Mouse (Mus musculus): ENCODE results near the gene Zkscan6.

Zkscan6 gene

DNA sequence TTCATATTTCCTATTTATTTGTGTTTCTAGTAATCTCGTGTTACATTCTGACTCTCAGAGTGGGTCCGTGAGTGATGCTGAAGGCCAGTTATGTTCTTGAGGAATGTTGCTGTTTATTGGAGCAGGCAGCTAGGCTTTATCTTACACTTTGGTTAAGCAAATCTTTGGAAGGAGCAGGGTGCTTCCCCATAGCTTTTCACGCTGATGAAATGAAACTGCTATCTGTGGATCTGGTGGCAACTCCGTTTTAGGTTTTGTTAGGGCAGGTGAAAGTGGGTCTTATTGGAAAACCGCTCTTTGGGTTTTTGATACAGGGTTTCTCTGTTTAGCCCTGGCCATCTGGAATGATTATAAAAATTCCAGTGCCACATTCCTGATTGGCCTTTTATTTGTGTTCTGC is 5.1 kb downstream of the Zkscan6 start:
- no peak for DNase-seq (ENCODE audit: low spot score in 2 of 2)

DNA sequence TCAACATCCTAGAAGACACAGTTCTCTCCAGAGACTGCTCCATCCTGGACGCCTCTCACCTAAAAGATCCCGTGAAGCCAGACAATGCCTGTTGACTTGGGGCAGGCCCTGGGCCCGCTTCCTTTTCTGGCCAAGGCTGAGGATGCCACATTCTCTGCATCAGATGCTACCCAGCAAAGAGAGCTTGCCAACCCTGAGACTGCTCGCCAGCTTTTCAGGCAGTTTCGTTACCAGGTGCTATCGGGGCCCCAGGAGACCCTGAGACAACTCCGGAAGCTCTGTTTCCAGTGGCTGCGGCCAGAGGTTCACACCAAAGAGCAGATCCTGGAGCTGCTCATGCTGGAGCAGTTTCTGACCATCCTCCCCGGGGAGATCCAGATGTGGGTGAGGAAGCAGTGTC is 7.4 kb downstream of the Zkscan6 start:
- no peak for DNase-seq (ENCODE audit: low spot score in 2 of 2)

DNA sequence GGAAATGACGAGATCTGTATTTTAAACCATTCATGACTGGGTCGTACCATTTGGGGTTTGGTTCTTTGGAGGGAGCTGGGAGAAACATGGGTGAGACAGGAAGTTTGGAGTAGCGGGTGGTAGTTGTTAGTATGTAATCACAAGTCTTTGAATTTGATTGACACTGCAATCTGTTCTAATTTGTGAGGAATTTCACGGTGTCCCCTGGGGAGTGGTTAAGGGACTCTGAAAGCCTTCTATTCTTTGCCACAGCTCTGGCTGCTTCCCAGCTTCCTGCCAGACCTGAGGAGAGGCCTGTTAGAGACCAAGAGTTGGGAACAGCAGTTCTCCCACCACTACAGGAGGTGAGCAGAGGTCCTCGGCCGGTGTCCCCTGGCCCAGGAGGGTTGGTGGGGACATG is 9.3 kb downstream of the Zkscan6 start:
- DNase-seq (ENCODE audit: low spot score in 2 of 2), result no peak

DNA sequence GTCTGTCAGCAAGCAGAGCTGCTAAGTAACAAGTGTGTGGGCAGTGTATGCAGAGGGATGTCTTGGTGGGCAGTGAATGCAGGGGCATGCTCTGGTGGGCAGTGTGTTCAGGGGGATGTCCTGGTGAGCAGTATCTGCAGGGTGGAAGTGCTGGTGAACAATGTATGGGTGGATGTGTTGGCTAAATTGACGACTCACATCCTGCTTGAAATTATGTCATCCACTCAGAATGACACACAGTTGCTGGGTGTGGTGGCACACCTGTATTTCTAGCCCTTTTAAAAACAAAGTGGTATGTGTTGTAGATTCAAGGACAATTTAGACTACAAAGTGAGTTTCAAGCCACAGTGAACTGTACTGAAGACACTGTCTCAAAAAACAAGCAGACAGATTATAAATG is 11.2 kb downstream of the Zkscan6 start:
- no peak for DNase-seq (ENCODE audit: low spot score in 2 of 2)

DNA sequence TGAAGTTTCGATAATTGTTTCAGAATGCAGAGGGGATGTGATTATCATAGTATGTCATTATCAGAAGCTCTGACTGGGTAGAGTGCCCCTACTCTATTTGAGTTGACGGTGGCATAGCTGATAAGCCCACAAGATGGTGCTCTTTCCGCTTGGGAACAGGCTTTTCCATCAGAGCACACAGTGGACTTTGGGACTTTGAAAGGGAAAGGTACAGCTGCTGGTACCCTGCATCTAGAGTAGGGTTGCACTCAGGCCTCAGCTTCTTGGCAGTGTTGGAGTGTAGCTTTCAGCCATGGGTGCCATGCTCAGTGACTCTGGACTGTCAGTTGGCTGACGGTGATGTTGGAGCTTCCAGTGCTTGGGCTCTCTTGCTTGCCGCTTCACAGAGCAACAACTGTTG is 13.3 kb downstream of the Zkscan6 start:
- DNase-seq (ENCODE audit: low spot score in 2 of 2), result no peak

DNA sequence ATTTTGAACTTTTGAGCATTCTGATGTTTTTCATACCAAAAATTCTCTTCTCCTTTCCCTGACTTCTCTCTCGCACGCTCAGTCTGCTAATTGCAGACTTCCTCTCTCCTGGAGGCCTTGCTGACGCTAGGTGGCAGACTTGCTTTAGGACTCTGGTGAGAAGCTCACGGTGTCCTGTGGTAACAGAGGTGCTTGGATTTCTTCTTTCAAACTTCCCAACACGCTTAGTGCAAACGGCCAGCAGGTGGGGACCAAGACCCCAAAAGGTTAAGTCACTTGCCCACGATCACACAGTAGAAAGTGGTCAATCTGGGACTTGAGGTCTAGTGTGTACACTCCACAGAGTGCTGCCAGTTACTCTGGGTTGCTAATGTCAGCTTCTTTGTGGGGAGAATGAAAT is 13.9 kb downstream of the Zkscan6 start:
- DNase-seq (ENCODE audit: low spot score in 2 of 2), result peak; percentile 16 to 38

DNA sequence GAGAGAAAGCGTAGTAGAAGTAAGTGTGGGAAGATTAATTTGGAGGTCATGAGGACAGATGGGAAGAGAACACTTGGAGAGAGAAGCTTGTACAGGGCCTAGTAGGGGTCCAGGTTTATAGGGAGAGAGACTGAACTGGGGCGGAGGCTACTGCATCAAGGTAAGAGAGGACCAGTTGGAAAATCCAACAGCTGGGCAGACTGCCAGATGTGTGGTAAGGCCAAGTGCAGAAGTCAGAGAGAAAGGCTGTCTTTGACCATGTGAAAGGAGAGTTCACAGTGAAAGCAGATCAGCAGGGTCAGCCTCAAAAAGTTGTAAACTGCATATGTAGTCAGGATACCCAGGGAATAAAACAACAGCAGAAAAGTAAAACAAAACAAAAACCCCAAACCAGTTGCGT is 17.6 kb downstream of the Zkscan6 start:
- DNase-seq (ENCODE audit: low spot score in 2 of 2), result no peak

DNA sequence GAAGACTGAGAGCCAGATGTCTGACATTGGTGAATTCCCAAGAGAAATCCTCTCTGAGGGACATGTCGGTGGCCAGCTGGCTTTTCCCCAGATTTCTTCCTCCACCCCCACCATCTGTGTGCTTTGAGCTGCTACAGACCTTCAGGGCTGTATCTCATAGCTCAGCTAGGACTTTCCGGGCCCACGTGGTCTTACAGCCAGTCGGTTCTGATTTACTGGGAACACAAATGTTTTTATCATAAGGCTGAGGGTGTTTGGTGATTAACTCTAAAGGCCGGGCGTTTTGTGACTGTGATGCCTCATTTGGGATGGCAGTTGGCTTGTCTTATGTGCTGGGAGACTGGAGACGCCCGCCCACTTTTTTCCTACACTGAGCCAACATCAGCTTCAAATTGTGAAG is 32.0 kb downstream of the Zkscan6 start:
- no peak for DNase-seq (ENCODE audit: low spot score in 2 of 2)

DNA sequence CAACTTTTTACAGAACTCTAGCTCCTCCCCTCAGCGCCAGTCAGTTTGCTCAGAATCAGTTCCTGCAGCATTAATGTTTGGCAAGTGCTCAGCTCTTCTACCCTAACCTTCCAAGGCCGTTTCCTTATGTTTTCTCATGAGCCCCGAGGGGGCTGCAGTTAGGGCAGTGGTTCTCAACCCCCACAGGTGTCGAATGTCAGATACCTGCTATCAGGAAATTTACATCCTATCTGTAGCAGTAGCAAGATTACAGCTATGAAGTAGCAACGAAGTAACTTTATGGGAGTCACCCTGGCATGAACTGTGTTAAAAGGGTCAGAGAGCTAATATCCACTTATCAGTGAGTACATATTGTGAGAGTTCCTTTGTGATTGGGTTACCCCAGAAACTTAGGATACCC is 39.5 kb downstream of the Zkscan6 start:
- no peak for DNase-seq (ENCODE audit: low spot score in 2 of 2)

DNA sequence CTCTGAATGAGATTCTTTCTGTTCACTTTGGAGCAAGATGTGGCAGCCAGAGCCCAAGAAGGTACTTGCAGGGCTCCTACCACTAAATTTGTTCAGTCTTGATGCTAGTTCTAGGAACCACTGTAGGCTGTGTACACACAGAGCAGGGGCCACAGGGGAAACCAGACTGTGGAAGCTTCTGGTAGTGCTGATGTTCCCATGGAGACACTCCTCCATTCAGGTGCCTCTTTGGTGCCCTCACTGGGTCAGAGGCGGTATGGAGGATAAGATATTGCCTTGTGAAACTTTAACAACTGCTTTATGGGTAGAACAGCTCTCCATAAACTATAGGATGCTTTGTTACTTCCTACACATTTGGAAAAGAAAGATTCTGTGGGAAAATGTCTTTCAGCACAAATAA is 45.1 kb downstream of the Zkscan6 start:
- no peak for DNase-seq (ENCODE audit: low spot score in 2 of 2)

DNA sequence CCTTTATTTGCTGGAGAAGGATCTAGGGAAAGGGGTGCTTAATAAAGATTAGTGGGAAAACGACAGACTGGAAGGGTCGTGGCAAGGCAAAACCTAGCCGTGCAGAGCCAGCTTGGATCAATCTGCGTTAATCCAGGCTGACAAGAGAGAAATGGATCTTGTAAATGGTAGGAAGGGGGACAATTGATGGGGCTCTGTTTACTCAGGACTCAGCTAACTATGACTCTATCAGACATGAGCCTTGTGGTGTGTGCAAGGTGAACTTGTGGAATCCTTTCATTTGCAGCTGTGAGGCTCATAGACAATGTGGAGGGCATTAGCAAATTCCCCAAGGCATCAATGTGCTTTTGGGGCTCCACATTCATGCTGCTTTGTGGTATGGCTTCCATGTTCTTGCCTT is 54.5 kb downstream of the Zkscan6 start:
- no peak for DNase-seq (ENCODE audit: low spot score in 2 of 2)

DNA sequence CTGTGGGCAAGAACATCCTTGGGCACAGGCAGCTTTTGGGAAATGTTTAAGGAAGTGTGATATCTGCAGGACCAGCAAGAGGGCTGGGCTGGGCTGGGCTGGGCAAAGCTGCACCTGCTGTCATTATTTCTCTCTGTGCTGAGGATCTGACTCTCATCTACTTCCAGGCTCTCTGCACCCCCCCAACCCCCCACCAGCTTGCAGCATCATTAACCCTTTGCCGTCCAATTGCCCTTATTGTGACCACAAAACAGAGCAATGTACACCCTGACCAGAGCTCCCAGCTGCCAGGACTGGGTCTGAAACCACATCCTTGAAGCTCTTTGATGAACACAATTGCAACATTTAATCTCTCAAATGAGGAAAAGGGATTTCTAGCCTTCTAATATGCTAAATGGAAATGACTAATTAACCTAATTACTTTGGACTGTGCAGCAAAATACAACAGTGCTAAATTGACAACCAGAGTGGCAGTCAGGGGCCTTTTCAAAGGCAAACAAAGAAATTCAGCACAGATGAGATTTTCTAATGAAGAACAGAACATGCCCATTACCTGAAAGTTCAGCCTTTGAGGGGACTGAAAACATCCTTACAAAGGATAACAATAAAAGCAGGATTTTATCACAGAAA is 70.3 kb downstream of the Zkscan6 start:
- DNase-seq (ENCODE audit: low spot score in 2 of 2), result no peak
